Mouse (Mus musculus): Measurements from ENCODE around the gene Fam90a1b. TPM values are rescaled to one million over a fixed set of nuclear protein-coding genes. Genes with fewer than 3 reads are reported as not detected.

The Fam90a1b gene
- total and polyA plus RNA-seq, 3 experiments = 0.16 TPM; not detected in 2

GRCm38 (mm10) chrX:94321036-94321902, 45.3 kb downstream of the Fam90a1b start:
- no peak overlapping the region for H3K4me3 ChIP-seq (ENCODE audit: low read depth, low read length)
- no peak for ATAC-seq (ENCODE audit: extremely low read depth, insufficient number of reproducible peaks, low FRiP score, poor library complexity, severe bottlenecking)
- no peaks in the 10 kb centered on the region for H3K9me3 ChIP-seq (replicated peaks)
- TF ChIP-seq GATA1 (IDR thresholded peaks at IDR 0.05; ENCODE audit: borderline replicate concordance, low read length) = no peak
- TF ChIP-seq GATA2 (IDR thresholded peaks at IDR 0.05; ENCODE audit: borderline replicate concordance, low read depth, low read length) = no peak
- no peak for TF ChIP-seq POLR2AphosphoS5 (IDR thresholded peaks at IDR 0.05; ENCODE audit: insufficient replicate concordance, low read depth, low read length)
- peaks cover 18% of the 10 kb centered on the region for H3K27me3 ChIP-seq (ENCODE audit: insufficient read depth, low read length)
- H3K36me3 ChIP-seq (replicated peaks) = no peaks in the 10 kb centered on the region
- H3K4me1 ChIP-seq (ENCODE audit: insufficient read depth, low read depth, low read length) = no peaks in the 10 kb centered on the region
- no peak for DNase-seq (ENCODE audit: low spot score)

Other genes starting within 250 kb of the Fam90a1b start
- gene Zfx, start 243.1 kb downstream of the Fam90a1b start, total RNA-seq (2014; fragmentation: Nextera tagmentation) = 41.8 and 60.7 TPM in 2 replicates
- 36.8 and 49.4 TPM in 2 replicates for gene Zfx, start 243.1 kb downstream of the Fam90a1b start, total RNA-seq (2017)
- 1.5 and 2.0 TPM in 2 replicates for gene Zfx, start 243.1 kb downstream of the Fam90a1b start, polyA plus RNA-seq (2012)
- 387 and 408 TPM in 2 replicates for gene Eif2s3x, start 153.9 kb downstream of the Fam90a1b start, total RNA-seq (2014; fragmentation: Nextera tagmentation)
- gene Eif2s3x, start 153.9 kb downstream of the Fam90a1b start, total RNA-seq (2017) = 239 and 275 TPM in 2 replicates
- gene Eif2s3x, start 153.9 kb downstream of the Fam90a1b start, polyA plus RNA-seq (2012) = 21.0 and 31.9 TPM in 2 replicates
- 22.3 and 28.5 TPM in 2 replicates for gene Klhl15, start 132.2 kb downstream of the Fam90a1b start, total RNA-seq (2014; fragmentation: Nextera tagmentation)
- 14.8 and 18.7 TPM in 2 replicates for gene Klhl15, start 132.2 kb downstream of the Fam90a1b start, total RNA-seq (2017)
- 54.2 and 67.0 TPM in 2 replicates for gene Klhl15, start 132.2 kb downstream of the Fam90a1b start, polyA plus RNA-seq (2012)
- gene Apoo, start 340 bp upstream of the Fam90a1b start, total RNA-seq (2014; fragmentation: Nextera tagmentation) = 29.9 and 45.1 TPM in 2 replicates
- gene Apoo, start 340 bp upstream of the Fam90a1b start, total RNA-seq (2017) = 28.2 and 29.8 TPM in 2 replicates
- 0.69 and 1.5 TPM in 2 replicates for gene Apoo, start 340 bp upstream of the Fam90a1b start, polyA plus RNA-seq (2012)
- gene Maged1, start 175.4 kb upstream of the Fam90a1b start, total RNA-seq (2014; fragmentation: Nextera tagmentation) = 17.8 and 34.6 TPM in 2 replicates
- gene Maged1, start 175.4 kb upstream of the Fam90a1b start, total RNA-seq (2017) = 15.9 and 18.1 TPM in 2 replicates
- gene Maged1, start 175.4 kb upstream of the Fam90a1b start, polyA plus RNA-seq (2012) = 9.6 and 11.0 TPM in 2 replicates

Data from G1E (cell line).